Comparison of ENCODE assay signal across 9 mouse cellular contexts in genomic region chr9:118960415-118961091, GRCm38 (mm10). TPM values are rescaled to one million over a fixed set of nuclear protein-coding genes. Genes with fewer than 3 reads are reported as not detected.
DNase-seq lines count a peak whose midpoint lies in the region; ATAC-seq lines count a peak whose summit lies in the region.
"Had no signal": no experiment of that assay in that cellular context is flagged by ENCODE, and none has a peak within 500 bp of the region (broad histone marks: within the 10 kb centered on the region; RNA-seq: fewer than 3 reads in every experiment).

No protein-coding gene starts in this region.

- H3K36me3 ChIP-seq in heart, embryonic 13.5 days = peaks cover 21% of the 10 kb centered on the region
- H3K36me3 ChIP-seq in limb, embryonic 10.5 days = peaks cover 12% of the 10 kb centered on the region
- H3K36me3 ChIP-seq in neural tube, embryonic 13.5 days = 0 out of 2 replicates have a peak, but pooled peaks cover 3% of the 10 kb centered on the region

- H3K9me3 ChIP-seq in heart, embryonic 13.5 days = no peaks in the 10 kb centered on the region
- no peaks in the 10 kb centered on the region for H3K9me3 ChIP-seq in limb, embryonic 10.5 days (replicated peaks)
- H3K9me3 ChIP-seq in neural tube, embryonic 13.5 days = no peaks in the 10 kb centered on the region

- no peak overlapping the region for H3K4me3 ChIP-seq in heart, embryonic 13.5 days
- H3K4me3 ChIP-seq in limb, embryonic 10.5 days = peak overlapping the region; percentile 27
- H3K4me3 ChIP-seq in neural tube, embryonic 13.5 days = no peak overlapping the region

- peak overlapping the region; percentile 63 for H3K9ac ChIP-seq in heart, embryonic 13.5 days
- H3K9ac ChIP-seq in neural tube, embryonic 13.5 days = no peak overlapping the region

- WGBS in heart, embryonic 13.5 days = 31% methylated on average over 16 of the region's 16 CpGs
- 32% methylated on average over 16 of the region's 16 CpGs for WGBS in limb, embryonic 10.5 days
- 58% methylated on average over 16 of the region's 16 CpGs for WGBS in neural tube, embryonic 13.5 days

- H3K4me1 ChIP-seq in heart, embryonic 13.5 days = peaks cover 33% of the 10 kb centered on the region
- H3K4me1 ChIP-seq in limb, embryonic 10.5 days = peaks cover 31% of the 10 kb centered on the region
- H3K4me1 ChIP-seq in neural tube, embryonic 13.5 days (replicated peaks) = peaks cover 13% of the 10 kb centered on the region

- peak overlapping the region; percentile 55 for H3K4me2 ChIP-seq in heart, embryonic 13.5 days
- H3K4me2 ChIP-seq in neural tube, embryonic 13.5 days = no peak overlapping the region

- no peaks in the 10 kb centered on the region for H3K27me3 ChIP-seq in heart, embryonic 13.5 days (replicated peaks)
- no peaks in the 10 kb centered on the region for H3K27me3 ChIP-seq in limb, embryonic 10.5 days (ENCODE audit: low read depth, poor library complexity, severe bottlenecking)
- H3K27me3 ChIP-seq in neural tube, embryonic 13.5 days = no peaks in the 10 kb centered on the region
- H3K27me3 ChIP-seq: Patski had no signal

- peak; percentile 20 for DNase-seq in thymus, postnatal 14 days
- DNase-seq in thymus, adult 18-20 months = no peak
- peak; percentile 61 for DNase-seq in limb, embryonic 10.5 days (ENCODE audit: low spot score)
- DNase-seq in cerebellum, adult 9-11 months = no peak
- no peak for DNase-seq in layer of hippocampus, postnatal 25 days (ENCODE audit: extremely low spot score in 1 of 2, low spot score in 1 of 2)

- peak overlapping the region; percentile 73 for H3K27ac ChIP-seq in heart, embryonic 13.5 days (replicated peaks)
- peak overlapping the region; percentile 71 for H3K27ac ChIP-seq in limb, embryonic 10.5 days
- H3K27ac ChIP-seq in neural tube, embryonic 13.5 days (replicated peaks) = 0 out of 2 replicates have a peak overlapping the region, but pooled peaks have one; percentile 13

- no peak; the same call in 1 of the 2 replicates for ATAC-seq in heart, embryonic 13.5 days (ENCODE audit: extremely low read depth, insufficient number of reproducible peaks, low FRiP score, low TSS enrichment)
- ATAC-seq in neural tube, embryonic 13.5 days (ENCODE audit: low read depth) = no peak
- no peak for ATAC-seq in erythroblast, adult 5-6 weeks (replicated peaks; ENCODE audit: low FRiP score, poor library complexity, severe bottlenecking)
- ATAC-seq: Patski had no signal

RNA-seq across cellular contexts. Expression of gene Ctdspl, which starts 34.3 kb away (rescaled TPM):
- 6.8 and 8.2 TPM in 2 replicates for polyA plus RNA-seq in heart, embryonic 13.5 days (2015; fragmentation: Nextera tagmentation; extraction: Ambion mirVana)
- 8.8 and 11.6 TPM in 2 replicates for polyA plus RNA-seq in limb, embryonic 10.5 days (2016; fragmentation: Nextera tagmentation; extraction: Ambion mirVana)
- polyA plus RNA-seq in neural tube, embryonic 13.5 days (2015; fragmentation: Nextera tagmentation; extraction: Ambion mirVana) = 6.8 and 8.0 TPM in 2 replicates
- 4.0 and 5.2 TPM in 2 replicates for total RNA-seq in erythroblast, adult 5-6 weeks (2015; ENCODE audit: low replicate concordance)
- total RNA-seq in erythroblast, adult 5-6 weeks (2017; ENCODE audit: low replicate concordance) = 2.1 and 2.5 TPM in 2 replicates
- 10 to 100 TPM; 23.7 to 24.4 TPM for total RNA-seq in layer of hippocampus, postnatal 25 days (2021)

Comparison
In these comparisons a context has a peak if more than half of its experiments do, and no peak if none do; other contexts are left out.
1. DNase-seq: peak in thymus, postnatal 14 days (single experiment) and limb, embryonic 10.5 days (single experiment); none in thymus, adult 18-20 months (0 of 2), cerebellum, adult 9-11 months (single experiment) and layer of hippocampus, postnatal 25 days (0 of 2).
2. H3K27ac ChIP-seq: peak in every context shown above with its lines; median percentile 73 in heart, embryonic 13.5 days; 71 in limb, embryonic 10.5 days; 13 in neural tube, embryonic 13.5 days.